Mouse (Mus musculus) cerebellum, adult 9-10 months (tissue): ENCODE data around the gene Il9r.

Source experiments
- DNase-seq: peaks from one replicate; pipeline ENCODE4 v3.0.0; 2022

Gene Il9r

DNA sequence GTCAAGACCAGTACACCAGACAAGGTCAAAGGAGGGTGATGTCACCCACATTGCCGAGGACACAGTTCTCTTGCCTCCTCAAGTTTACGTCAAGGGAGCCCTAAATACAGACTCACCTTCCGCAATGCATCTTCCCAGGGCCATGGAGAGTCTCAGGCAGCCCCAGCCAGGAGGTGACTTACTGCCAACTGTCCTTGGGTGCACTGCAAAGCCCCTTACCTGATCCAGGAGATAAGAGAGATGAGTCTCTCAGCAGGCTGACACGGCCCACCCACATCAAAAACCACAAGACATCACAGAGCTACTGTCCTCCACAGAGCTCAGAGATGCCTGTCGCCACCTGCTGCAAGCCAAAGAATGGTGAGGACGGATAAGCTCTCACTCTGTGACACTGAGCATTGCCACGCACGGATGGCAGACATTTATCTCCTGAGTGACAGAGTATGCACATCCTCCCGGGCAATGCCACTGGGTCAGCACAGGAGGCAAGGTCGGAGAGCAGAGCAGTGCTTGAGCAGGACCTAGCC lies at the start of gene Il9r:
TSS of gene Il9r (minus strand) at position 205 of the 527 bp plus-strand sequence.
- DNase-seq = no peak

DNA sequence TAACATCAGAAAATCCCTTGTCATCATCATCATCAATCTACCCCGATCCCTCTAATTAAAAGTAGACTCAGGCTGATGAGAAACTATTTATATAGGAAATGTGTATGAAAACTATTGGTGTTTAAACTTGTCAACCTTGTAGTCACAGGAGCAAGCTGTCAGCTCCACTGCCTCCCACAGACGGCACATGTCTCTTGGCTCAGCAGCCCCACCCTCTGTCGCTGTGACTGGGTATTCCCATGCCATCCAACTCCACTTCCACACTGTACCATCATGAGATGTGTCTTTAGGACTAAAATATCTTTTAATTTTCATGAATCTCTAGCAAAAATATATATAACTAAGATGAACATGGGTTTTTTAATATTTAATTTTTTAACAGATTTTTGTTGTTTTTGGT lies 48.3 kb upstream of the Il9r start:
- DNase-seq = no peak

DNA sequence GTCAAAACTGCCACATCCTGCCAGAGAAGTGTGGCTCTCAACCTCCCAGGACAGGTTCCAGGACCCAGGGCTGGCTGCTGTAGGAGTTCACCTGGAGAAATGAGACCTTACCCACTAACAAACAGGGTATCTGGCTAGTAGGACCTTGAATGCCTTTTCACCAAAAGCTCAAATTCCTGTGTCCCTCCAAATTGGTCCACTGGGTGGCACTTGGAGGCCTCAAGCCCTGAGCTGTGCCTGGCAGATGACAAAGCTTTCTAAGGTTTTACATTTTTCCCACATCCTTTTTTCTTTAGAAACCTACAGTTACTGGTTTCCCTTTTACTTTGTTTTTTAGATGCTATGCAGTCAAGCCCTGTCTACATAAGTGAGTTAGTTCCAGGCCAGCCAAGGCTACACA lies 47.0 kb upstream of the Il9r start:
- no peak for DNase-seq

DNA sequence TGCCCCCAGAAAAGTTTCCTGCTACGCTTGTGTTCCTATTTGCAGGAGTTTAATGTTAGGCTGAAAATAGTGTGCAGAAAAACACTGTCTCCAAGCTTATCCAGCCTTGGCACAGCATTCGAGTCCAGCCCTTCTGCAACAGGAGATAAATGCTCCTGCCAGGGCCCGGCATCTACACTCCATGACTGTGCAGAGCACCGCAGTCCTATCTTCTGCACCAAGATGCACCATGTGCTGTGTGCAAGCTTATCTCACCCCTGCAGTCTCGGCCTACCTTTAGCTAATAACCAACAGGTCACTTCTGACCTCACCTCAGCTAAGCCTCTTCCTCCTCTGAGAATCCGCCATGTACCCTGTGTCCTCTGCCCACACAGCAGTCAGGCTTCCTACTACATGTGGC lies 45.5 kb upstream of the Il9r start:
- DNase-seq = no peak

DNA sequence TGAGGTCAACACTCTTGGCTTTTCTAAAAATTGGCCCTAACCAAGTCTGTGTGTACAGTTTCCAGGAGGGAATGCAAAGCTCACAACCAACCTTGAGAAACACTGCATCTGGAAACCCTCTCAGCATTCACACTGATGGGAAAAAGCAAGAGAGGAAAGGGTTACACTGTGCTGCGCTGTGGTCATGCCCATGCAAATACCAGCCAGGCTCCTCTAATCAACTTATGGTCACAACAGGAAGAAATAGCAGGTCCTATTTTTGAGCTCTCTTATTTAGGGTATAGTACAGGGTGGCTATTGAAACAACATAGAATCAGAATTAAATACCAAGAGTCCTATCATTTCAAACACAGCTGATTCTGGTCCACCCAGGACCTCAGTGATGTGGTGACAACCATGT lies 44.5 kb upstream of the Il9r start:
- DNase-seq = no peak

GRCm38 (mm10) chr11:32244064-32244463 lies 44.0 kb upstream of the Il9r start:
- no peak for DNase-seq

DNA sequence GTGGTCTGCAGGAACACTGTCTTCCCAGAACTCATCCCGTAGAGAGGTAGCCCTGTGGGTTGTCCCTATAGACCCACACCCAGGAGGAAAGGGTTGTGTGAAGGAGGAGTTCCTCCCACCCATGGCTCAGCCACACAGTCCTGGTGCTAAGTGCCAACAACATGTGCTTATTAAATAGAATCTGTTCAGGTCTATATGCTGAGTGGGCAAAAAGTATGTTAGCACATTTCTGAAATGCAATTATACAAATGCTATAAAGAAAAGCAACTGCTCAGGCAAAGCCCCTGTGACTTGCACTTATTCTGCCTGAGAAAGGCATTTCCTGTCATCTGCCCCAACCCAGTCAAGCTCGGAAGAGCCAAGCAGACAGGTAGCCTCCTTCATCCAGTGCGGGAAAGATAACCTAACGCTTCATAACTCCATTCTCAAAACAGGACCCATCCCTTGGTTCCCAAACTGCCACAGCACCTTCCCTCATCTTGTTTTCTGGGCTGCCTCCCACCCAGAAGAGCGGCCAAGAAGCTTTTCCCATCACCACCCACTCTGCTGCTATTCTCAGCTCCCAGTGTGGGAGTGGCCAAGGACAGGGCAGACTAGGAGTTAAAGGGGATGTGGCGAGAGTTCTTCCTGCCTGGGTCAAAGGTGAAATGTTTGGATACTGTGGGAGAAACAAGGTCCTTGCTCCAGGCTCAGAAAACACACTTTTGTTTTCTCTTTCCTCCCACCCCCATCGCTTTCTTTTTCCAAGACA lies 43.3 kb upstream of the Il9r start:
- DNase-seq = no peak

GRCm38 (mm10) chr11:32242209-32242608 lies 42.1 kb upstream of the Il9r start:
- no peak for DNase-seq

DNA sequence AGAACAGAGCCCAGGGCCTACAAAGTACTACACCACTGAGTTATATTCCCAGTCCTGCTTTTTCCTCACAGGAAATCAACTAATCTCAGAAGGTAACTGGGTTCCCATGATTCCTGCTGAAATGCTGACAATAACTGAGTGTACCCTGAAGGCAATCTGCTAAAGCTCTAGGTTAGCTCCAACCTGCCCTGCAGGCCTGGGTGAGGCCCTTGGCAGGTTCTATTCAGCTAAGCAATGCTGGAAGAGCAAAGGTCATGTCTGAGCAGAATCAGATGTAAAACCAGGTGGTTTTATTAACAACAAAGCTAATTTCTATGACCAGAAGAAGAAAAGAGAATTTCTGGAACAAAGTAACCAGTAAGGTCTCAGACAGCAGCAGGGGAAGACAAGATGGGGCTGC lies 41.3 kb upstream of the Il9r start:
- no peak for DNase-seq

DNA sequence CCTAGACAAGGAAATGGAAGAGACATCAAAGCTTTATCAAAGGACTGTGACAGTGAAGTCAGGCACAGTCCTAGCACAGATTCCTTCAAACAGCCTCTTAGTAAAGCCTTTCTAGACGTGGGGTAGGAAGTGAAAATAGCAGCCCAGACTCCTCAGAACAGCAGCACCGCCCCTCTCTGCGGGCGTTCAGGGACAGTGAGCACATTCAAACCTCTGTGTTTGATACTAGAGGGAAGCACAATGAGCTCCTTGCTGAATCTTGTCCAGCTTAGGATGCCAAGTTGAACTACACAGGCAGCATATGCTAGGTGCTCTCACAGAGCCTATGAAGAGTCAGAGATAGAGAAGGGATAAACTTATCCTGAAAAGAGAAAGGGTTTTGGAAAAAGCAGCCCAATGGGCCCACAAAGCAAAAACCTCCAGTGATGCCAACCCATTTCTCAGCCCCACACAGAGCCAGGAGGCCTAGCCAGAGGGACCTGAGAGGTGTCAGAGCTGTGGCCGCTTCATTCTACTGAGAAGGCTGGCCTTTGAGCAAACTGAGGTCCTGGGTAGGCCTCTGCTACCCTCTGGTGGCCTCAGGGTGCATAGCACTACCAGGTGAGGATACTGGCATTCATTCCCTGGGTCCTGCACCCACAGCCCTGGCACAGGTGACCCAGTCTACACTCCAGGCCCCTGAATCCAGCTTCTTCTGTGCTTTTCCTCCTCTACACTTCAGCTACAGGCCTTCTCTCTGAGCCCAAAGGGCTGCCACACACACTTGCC lies 38.2 kb upstream of the Il9r start:
- peak; percentile 89 for DNase-seq

GRCm38 (mm10) chr11:32237411-32237795 lies 37.3 kb upstream of the Il9r start:
- DNase-seq = no peak

GRCm38 (mm10) chr11:32236712-32237410 lies 36.8 kb upstream of the Il9r start:
- peak; percentile 85 for DNase-seq

GRCm38 (mm10) chr11:32236132-32236531 lies 36.1 kb upstream of the Il9r start:
- DNase-seq = no peak

DNA sequence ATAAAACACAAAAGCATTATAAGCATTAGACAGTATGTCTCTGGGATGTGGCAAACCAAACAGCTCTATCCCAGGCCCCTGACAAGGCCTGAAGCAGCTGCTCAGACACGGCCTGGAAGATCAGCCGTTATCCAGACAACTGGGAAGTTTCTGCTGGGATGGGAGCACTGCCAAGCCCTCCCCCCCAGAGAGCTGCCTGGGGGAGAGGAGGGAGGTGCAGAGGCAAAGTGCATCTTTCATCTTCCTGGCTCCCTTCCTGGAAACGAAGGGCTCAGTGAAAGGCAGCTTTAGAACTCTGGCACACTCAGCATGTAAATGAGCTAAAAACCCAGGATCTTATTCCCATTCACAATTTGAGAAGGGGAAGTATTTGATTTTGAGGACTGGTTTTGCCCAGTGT lies 35.6 kb upstream of the Il9r start:
- peak; percentile 61 for DNase-seq

DNA sequence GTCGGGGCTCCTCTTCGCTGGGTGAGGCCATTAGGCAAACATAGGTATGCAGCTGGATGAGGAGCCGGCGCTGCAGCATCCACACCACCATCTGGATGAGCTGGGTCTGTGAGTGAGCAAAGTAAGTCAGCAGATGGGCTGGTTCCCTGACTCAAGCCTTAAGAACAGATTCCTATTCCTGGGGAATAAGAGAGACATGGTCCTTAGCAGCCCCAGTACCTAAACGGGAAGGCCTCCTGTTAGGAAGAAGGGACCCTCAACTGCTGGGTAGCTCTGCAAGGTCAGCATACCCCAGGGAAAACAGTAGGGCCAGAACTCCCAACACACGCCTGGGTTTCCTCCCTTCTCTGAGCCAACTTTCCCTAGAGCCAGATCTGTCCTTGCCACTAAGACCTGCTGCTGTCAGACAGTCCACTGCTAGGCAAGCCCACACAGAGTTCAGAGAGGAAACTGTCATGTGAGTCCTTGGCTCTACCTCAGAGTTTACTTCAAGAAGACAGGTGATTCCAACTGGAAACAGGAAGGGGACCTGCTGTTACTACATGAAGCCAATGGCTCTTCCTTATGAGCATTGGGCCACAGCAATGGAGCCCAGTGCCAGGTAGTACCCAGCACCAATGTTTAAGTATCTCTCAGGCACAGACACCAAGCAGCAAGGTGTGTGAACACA lies 34.9 kb upstream of the Il9r start:
- peak; percentile 27 for DNase-seq

GRCm38 (mm10) chr11:32233895-32234294 lies 33.8 kb upstream of the Il9r start:
- peak; percentile 71 for DNase-seq

DNA sequence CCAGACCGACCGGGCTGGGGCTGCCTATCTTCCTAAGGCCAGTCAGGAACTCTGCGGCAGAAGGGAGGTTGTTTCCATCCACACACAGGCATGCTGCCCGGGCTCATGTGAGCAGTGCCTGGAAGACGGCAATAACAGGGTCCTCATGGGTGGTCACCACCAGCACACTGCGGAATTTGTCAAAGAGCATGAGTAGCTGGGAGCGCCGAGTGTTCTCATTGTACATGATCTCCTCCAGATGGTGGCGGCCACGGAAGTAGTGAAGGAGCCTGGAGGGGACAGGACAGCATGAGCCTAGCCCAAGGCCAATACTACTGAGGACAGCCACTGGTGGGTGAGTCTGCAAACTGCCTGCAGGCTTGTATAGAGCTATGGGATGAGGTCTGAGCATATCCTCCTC lies 32.8 kb upstream of the Il9r start:
- DNase-seq = peak; percentile 50

DNA sequence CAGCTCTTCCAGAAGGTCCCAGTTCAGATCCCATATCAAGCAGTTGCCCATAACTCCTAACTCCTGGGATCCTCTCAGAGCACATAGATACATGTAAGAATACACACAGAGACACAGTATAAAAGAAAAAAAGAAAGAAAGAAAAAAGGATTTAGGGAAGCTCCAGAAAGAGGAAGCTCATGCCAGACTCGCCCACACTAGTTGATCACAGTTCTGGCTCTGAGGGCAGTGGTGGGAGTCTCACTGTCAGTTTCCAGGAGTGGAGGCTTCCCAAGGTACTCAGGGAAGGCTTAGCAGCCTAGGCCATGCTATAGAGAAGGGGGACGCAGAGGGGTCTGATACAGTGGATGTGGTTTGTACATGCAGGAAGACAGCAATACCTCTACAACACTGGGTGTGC lies 31.0 kb upstream of the Il9r start:
- peak; percentile 33 for DNase-seq

- DNase-seq = peak; percentile 78
These were observed 30.1 kb upstream of the Il9r start for GRCm38 (mm10) chr11:32230220-32230619.

- DNase-seq = peak; percentile 50
These were observed 28.3 kb upstream of the Il9r start for GRCm38 (mm10) chr11:32228292-32228845.

GRCm38 (mm10) chr11:32227555-32227954 lies 27.5 kb upstream of the Il9r start:
- DNase-seq = no peak

DNA sequence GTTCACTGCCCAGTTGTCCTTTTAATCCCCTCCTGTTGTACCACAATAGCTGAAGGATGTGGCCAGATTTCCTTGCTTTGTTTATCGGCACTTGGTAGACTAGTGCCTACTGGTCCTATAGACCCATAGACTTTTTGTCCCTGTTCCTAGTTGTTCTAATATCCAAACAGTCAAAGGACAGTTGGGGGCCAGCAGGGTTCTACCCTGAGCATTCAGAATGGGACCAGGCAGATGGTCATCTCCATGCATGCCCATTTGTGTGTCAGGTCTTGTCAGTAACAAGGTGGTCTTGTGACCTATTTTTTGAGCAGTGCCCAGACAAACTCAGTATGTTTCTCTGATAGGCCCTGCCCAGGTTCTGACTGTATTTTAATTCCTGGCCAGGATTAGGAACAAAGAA lies 27.0 kb upstream of the Il9r start:
- peak; percentile 77 for DNase-seq
